Mouse (Mus musculus): ENCODE data around the gene Pgap2. TPM values are rescaled to one million over a fixed set of nuclear protein-coding genes. Genes with fewer than 3 reads are reported as not detected.

Gene Pgap2
- polyA plus RNA-seq, 1 experiment from 2014 or later: 70.1 TPM

DNA sequence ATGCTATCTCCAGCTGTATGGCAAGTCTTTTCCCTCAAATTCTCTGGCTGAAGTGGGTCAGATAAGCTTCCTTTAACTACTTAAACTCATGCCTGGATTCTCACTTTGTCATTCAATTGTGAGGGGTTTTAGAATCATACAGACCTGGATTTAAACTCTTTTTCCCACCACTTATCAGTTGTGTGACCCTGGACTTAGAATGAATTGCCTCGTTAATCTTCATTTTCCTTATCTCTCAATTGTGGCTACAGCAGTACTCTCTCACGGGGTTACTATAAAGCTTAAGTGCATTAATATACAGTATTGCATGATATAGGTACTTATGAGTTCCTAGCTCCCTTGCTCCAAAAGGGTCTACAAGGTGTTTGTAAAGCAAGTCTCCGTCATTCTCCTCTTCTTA, 32.9 kb downstream of the Pgap2 start:
- Histone ChIP-seq H3K4me2 (ENCODE audit: low read length) (no peak overlapping the region), H3K9ac (ENCODE audit: low read length) (no peak overlapping the region), H3K36me3 (ENCODE audit: control insufficient read depth, insufficient read depth, low read length) (peaks cover 51% of the 10 kb centered on the region), H3K4me1 (ENCODE audit: control insufficient read depth in 2 of 2, insufficient read depth in 2 of 2, low read length in 2 of 2) (peaks cover 31 to 58% of the 10 kb centered on the region in 2 experiments), H3K4me3 (ENCODE audit: control insufficient read depth in 1 of 2, insufficient read depth in 1 of 2, low read depth in 1 of 2, low read length in 2 of 2) (no peak overlapping the region), H3K27me3 (ENCODE audit: control insufficient read depth, insufficient read depth, low read length) (no peaks in the 10 kb centered on the region), H3K9me3 (ENCODE audit: control insufficient read depth, low read length) (no peaks in the 10 kb centered on the region), H3K27ac (replicated peaks in 1 of 2; ENCODE audit: control insufficient read depth in 1 of 2, insufficient read depth in 1 of 2, low read depth in 2 of 2, low read length in 2 of 2) (no peak overlapping the region)
- no peak for ATAC-seq (ENCODE audit: insufficient number of reproducible peaks, insufficient read depth, low FRiP score, low read depth)
- 44% methylated on average over 3 of the region's 3 CpGs for WGBS

- H3K9me3 ChIP-seq (ENCODE audit: control insufficient read depth, low read length): no peaks in the 10 kb centered on the region
- H3K27ac ChIP-seq (replicated peaks in 1 of 2; ENCODE audit: control insufficient read depth in 1 of 2, insufficient read depth in 1 of 2, low read depth in 2 of 2, low read length in 2 of 2): no peak overlapping the region
- no peak overlapping the region for H3K4me2 ChIP-seq (ENCODE audit: low read length)
- H3K36me3 ChIP-seq (ENCODE audit: control insufficient read depth, insufficient read depth, low read length): peaks cover 41% of the 10 kb centered on the region
- ATAC-seq (ENCODE audit: insufficient number of reproducible peaks, insufficient read depth, low FRiP score, low read depth): no peak
- no peaks in the 10 kb centered on the region for H3K27me3 ChIP-seq (ENCODE audit: control insufficient read depth, insufficient read depth, low read length)
- H3K9ac ChIP-seq (ENCODE audit: low read length): no peak overlapping the region
- peaks cover 33 to 67% of the 10 kb centered on the region in 2 experiments for H3K4me1 ChIP-seq (ENCODE audit: control insufficient read depth in 2 of 2, insufficient read depth in 2 of 2, low read length in 2 of 2)
- H3K4me3 ChIP-seq (ENCODE audit: control insufficient read depth in 1 of 2, insufficient read depth in 1 of 2, low read depth in 1 of 2, low read length in 2 of 2): no peak overlapping the region
- WGBS: 76% methylated on average over 2 of the region's 2 CpGs
Measured at GRCm38 (mm10) chr7:102243870-102244269, 33.9 kb downstream of the Pgap2 start.

GRCm38 (mm10) chr7:102244782-102245535, 35.0 kb downstream of the Pgap2 start:
- no peak overlapping the region for H3K4me2 ChIP-seq (ENCODE audit: low read length)
- no peak for ATAC-seq (ENCODE audit: insufficient number of reproducible peaks, insufficient read depth, low FRiP score, low read depth)
- no peaks in the 10 kb centered on the region for H3K27me3 ChIP-seq (ENCODE audit: control insufficient read depth, insufficient read depth, low read length)
- peaks cover 35 to 70% of the 10 kb centered on the region in 2 experiments for H3K4me1 ChIP-seq (ENCODE audit: control insufficient read depth in 2 of 2, insufficient read depth in 2 of 2, low read length in 2 of 2)
- 77% methylated on average over 3 of the region's 3 CpGs for WGBS
- peaks cover 30% of the 10 kb centered on the region for H3K36me3 ChIP-seq (ENCODE audit: control insufficient read depth, insufficient read depth, low read length)
- no peaks in the 10 kb centered on the region for H3K9me3 ChIP-seq (ENCODE audit: control insufficient read depth, low read length)
- H3K27ac ChIP-seq (replicated peaks in 1 of 2; ENCODE audit: control insufficient read depth in 1 of 2, insufficient read depth in 1 of 2, low read depth in 2 of 2, low read length in 2 of 2): peak overlapping the region in 1 of 2 experiments; percentile 19; a peak in 2 of 4 replicates
- no peak overlapping the region for H3K4me3 ChIP-seq (ENCODE audit: control insufficient read depth in 1 of 2, insufficient read depth in 1 of 2, low read depth in 1 of 2, low read length in 2 of 2)
- H3K9ac ChIP-seq (ENCODE audit: low read length): no peak overlapping the region

DNA sequence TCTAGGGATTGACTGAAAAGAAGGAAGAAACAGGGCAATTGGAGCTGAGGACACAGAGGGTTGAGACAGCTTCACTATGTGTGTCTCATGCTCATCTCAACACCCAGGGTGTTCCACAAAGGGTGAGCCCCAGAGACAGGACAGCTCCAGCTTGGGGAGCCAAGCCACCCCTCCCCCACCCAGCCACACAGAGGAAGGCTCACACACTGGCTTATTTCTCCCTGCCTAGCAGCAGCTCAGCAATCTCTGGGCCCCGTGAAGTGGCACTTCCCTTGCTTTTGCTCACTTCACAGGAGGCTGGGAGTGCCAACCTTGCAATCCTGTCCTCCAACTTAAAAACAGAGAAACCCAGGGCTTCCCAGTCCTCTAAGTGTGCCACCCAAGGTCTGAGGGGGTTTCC, 35.8 kb downstream of the Pgap2 start:
- Histone ChIP-seq H3K4me2 (ENCODE audit: low read length) (peak overlapping the region; percentile 83; the same call in 1 of the 2 replicates), H3K36me3 (ENCODE audit: control insufficient read depth, insufficient read depth, low read length) (peaks cover 22% of the 10 kb centered on the region), H3K27me3 (ENCODE audit: control insufficient read depth, insufficient read depth, low read length) (no peaks in the 10 kb centered on the region), H3K27ac (replicated peaks in 1 of 2; ENCODE audit: control insufficient read depth in 1 of 2, insufficient read depth in 1 of 2, low read depth in 2 of 2, low read length in 2 of 2) (peak overlapping the region; percentile 3 to 57; a peak in 2 of 4 replicates), H3K4me3 (ENCODE audit: control insufficient read depth in 1 of 2, insufficient read depth in 1 of 2, low read depth in 1 of 2, low read length in 2 of 2) (no peak overlapping the region), H3K9ac (ENCODE audit: low read length) (peak overlapping the region; percentile 48), H3K4me1 (ENCODE audit: control insufficient read depth in 2 of 2, insufficient read depth in 2 of 2, low read length in 2 of 2) (peaks cover 35 to 70% of the 10 kb centered on the region in 2 experiments), H3K9me3 (ENCODE audit: control insufficient read depth, low read length) (no peaks in the 10 kb centered on the region)
- ATAC-seq (ENCODE audit: insufficient number of reproducible peaks, insufficient read depth, low FRiP score, low read depth): no peak
- 9% methylated on average over 1 of the region's 1 CpGs for WGBS

DNA sequence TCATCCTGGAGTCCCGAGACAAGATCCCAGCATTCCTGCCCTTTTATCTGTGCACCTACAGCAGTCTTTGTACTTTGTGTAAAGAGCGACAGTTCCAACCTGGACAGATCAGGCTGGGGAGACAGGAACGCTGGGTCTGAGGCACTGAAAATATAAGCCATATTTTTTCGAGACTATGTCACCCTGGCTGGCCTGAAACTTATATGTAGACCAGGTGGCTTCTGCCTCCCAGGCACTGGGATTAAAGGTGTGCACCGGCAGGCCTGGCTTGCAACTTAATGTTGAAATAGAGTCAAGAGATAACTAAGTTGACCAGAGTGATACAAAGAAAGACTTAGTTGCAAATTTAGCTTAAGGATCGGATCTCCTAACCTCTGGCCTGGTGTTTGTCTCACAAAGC, 36.3 kb downstream of the Pgap2 start:
- H3K4me2 ChIP-seq (ENCODE audit: low read length): peak overlapping the region; percentile 83; the same call in 1 of the 2 replicates
- H3K4me1 ChIP-seq (ENCODE audit: control insufficient read depth in 2 of 2, insufficient read depth in 2 of 2, low read length in 2 of 2): peaks cover 35 to 72% of the 10 kb centered on the region in 2 experiments
- no peak overlapping the region for H3K4me3 ChIP-seq (ENCODE audit: control insufficient read depth in 1 of 2, insufficient read depth in 1 of 2, low read depth in 1 of 2, low read length in 2 of 2)
- peak overlapping the region in 1 of 2 experiments; percentile 57; a peak in 2 of 4 replicates for H3K27ac ChIP-seq (replicated peaks in 1 of 2; ENCODE audit: control insufficient read depth in 1 of 2, insufficient read depth in 1 of 2, low read depth in 2 of 2, low read length in 2 of 2)
- no peak for ATAC-seq (ENCODE audit: insufficient number of reproducible peaks, insufficient read depth, low FRiP score, low read depth)
- WGBS: 48% methylated on average over 6 of the region's 6 CpGs
- peak overlapping the region; percentile 48 for H3K9ac ChIP-seq (ENCODE audit: low read length)
- H3K9me3 ChIP-seq (ENCODE audit: control insufficient read depth, low read length): no peaks in the 10 kb centered on the region
- H3K27me3 ChIP-seq (ENCODE audit: control insufficient read depth, insufficient read depth, low read length): no peaks in the 10 kb centered on the region
- peaks cover 17% of the 10 kb centered on the region for H3K36me3 ChIP-seq (ENCODE audit: control insufficient read depth, insufficient read depth, low read length)

DNA sequence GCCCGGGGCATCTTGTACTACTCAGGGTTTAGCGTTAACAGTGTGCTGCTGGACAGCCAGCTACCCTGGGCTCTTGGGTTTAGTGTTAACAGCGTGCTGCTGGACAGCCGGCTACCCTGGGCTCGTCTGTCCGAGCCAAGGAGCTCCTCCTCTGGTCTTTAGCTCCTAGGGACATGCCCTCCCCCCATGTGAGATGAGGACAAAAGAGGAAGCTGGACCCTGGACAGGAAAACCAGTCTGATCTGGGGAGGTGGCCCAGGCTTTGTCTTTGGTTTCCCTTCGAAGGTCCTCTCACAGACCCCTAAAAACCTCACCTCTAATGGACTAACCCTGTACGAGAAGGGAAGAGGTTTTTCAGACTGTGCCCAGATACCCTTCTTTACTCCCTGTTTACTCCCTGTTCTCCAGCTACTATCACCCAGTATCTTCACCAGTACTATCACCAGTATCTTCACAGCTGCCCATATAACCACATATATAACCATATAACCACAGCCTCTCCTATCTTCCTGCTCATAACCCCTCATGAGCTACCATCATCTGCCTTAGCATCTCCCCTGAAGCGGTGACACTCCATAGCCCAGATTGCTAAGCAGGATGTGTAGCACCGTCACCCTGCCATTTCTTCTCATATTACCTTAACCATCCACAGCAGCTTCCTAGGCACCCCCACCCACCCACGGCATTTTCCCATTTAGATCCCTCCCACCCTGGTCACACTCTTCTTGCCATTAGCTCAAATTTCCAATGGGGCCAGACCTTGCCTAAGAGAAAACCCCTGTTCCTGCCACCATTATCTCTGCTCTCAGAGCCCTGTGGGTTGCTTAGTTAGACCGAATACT, 37.2 kb downstream of the Pgap2 start:
- WGBS: 50% methylated on average over 12 of the region's 12 CpGs
- ATAC-seq (ENCODE audit: insufficient number of reproducible peaks, insufficient read depth, low FRiP score, low read depth): no peak
- H3K27ac ChIP-seq (replicated peaks in 1 of 2; ENCODE audit: control insufficient read depth in 1 of 2, insufficient read depth in 1 of 2, low read depth in 2 of 2, low read length in 2 of 2): peak overlapping the region; percentile 6 to 19; a peak in 3 of 4 replicates
- no peaks in the 10 kb centered on the region for H3K9me3 ChIP-seq (ENCODE audit: control insufficient read depth, low read length)
- no peaks in the 10 kb centered on the region for H3K27me3 ChIP-seq (ENCODE audit: control insufficient read depth, insufficient read depth, low read length)
- peak overlapping the region; percentile 48; the same call in 1 of the 2 replicates for H3K9ac ChIP-seq (ENCODE audit: low read length)
- H3K4me3 ChIP-seq (ENCODE audit: control insufficient read depth in 1 of 2, insufficient read depth in 1 of 2, low read depth in 1 of 2, low read length in 2 of 2): peak overlapping the region; percentile 0 to 7; a peak in 1 of 4 replicates
- 0 out of 2 replicates have a peak, but pooled peaks cover 14% of the 10 kb centered on the region for H3K36me3 ChIP-seq (ENCODE audit: control insufficient read depth, insufficient read depth, low read length)
- H3K4me1 ChIP-seq (ENCODE audit: control insufficient read depth in 2 of 2, insufficient read depth in 2 of 2, low read length in 2 of 2): peaks cover 35 to 68% of the 10 kb centered on the region in 2 experiments
- H3K4me2 ChIP-seq (ENCODE audit: low read length): peak overlapping the region; percentile 83

GRCm38 (mm10) chr7:102248691-102249404, 38.8 kb downstream of the Pgap2 start:
- Histone ChIP-seq H3K27ac (replicated peaks in 1 of 2; ENCODE audit: control insufficient read depth in 1 of 2, insufficient read depth in 1 of 2, low read depth in 2 of 2, low read length in 2 of 2) (peak overlapping the region; percentile 93 to 95; a peak in 3 of 4 replicates), H3K9me3 (ENCODE audit: control insufficient read depth, low read length) (no peaks in the 10 kb centered on the region), H3K4me2 (ENCODE audit: low read length) (peak overlapping the region; percentile 83), H3K27me3 (ENCODE audit: control insufficient read depth, insufficient read depth, low read length) (no peaks in the 10 kb centered on the region), H3K36me3 (ENCODE audit: control insufficient read depth, insufficient read depth, low read length) (no peaks in the 10 kb centered on the region), H3K4me3 (ENCODE audit: control insufficient read depth in 1 of 2, insufficient read depth in 1 of 2, low read depth in 1 of 2, low read length in 2 of 2) (peak overlapping the region; percentile 80 to 95), H3K9ac (ENCODE audit: low read length) (peak overlapping the region; percentile 86), H3K4me1 (ENCODE audit: control insufficient read depth in 2 of 2, insufficient read depth in 2 of 2, low read length in 2 of 2) (peaks cover 33 to 52% of the 10 kb centered on the region in 2 experiments)
- ATAC-seq (ENCODE audit: insufficient number of reproducible peaks, insufficient read depth, low FRiP score, low read depth): no peak
- WGBS: 17% methylated on average over 16 of the region's 16 CpGs

Measured in heart, embryonic 14.5 days (tissue).